Mouse (Mus musculus) left cerebral cortex, postnatal 25 days (tissue): Measurements from ENCODE around the gene Col1a2. TPM values are rescaled to one million over a fixed set of nuclear protein-coding genes. Genes with fewer than 3 reads are reported as not detected.

Experiments
- DNase-seq, 2 experiments: peaks; one replicate each; pipeline ENCODE4 v3.0.0; 2022; ENCODE audit warnings: low spot score in 2 of 2, mixed read lengths in 1 of 2
- intact Hi-C: fragments of 180-260 bp; cut with DNase I; formaldehyde crosslinking; loops from one replicate; pipeline ENCODE4 v1.15.1; 2025
- total RNA-seq, 2 experiments: library from RNA; stranded (reverse); gene quantifications; 2 replicates each; pipeline ENCODE4 v1.2.3; 2021

The Col1a2 gene
- total RNA-seq, 2 experiments from 2014 or later, result 26.8 to 32.8 TPM

- DNase-seq, result no peak
- intact Hi-C loops, result no loop called here
Measured at GRCm38 (mm10) chr6:4570412-4570811, 65.8 kb downstream of the Col1a2 start.

GRCm38 (mm10) chr6:4577756-4578155, 73.1 kb downstream of the Col1a2 start:
- intact Hi-C loops, result no loop called here
- DNase-seq, result peak in 1 of 2 experiments; percentile 51

- intact Hi-C loops, result no loop called here
- DNase-seq, result peak in 1 of 2 experiments; percentile 16
Measured at GRCm38 (mm10) chr6:4578343-4578742, 73.7 kb downstream of the Col1a2 start.

- no peak for DNase-seq
- intact Hi-C loops, result no loop called here
Measured at GRCm38 (mm10) chr6:4579620-4580019, 75.0 kb downstream of the Col1a2 start.

- intact Hi-C loops, result no loop called here
- DNase-seq, result no peak
Measured at GRCm38 (mm10) chr6:4583485-4583884, 78.9 kb downstream of the Col1a2 start.

- intact Hi-C loops, result no loop called here
- no peak for DNase-seq
Measured at GRCm38 (mm10) chr6:4587946-4588345, 83.3 kb downstream of the Col1a2 start.

GRCm38 (mm10) chr6:4588722-4589121, 84.1 kb downstream of the Col1a2 start:
- DNase-seq, result no peak
- intact Hi-C loops, result no loop called here

GRCm38 (mm10) chr6:4590089-4590488, 85.5 kb downstream of the Col1a2 start:
- intact Hi-C loops, result no loop called here

More at GRCm38 (mm10) chr6:4590089-4590488, 85.5 kb downstream of the Col1a2 start:
- no peak for DNase-seq

Other genes with a start within 250 kb of the Col1a2 start
- gene Casd1, start 96.0 kb downstream of the Col1a2 start, total RNA-seq, result 10 to 100 TPM; 50.7 to 53.1 TPM
- gene Sgce, start 242.4 kb downstream of the Col1a2 start, total RNA-seq, result 10 to 100 TPM; 34.7 to 35.1 TPM
- gene Peg10, start 242.5 kb downstream of the Col1a2 start, total RNA-seq, result 10 to 100 TPM; 12.5 to 19.1 TPM